Mouse (Mus musculus): ENCODE results near the gene Ankrd36. TPM values are rescaled to one million over a fixed set of nuclear protein-coding genes. Genes with fewer than 3 reads are reported as not detected.
"Not testable (repeated sequence)": the region's sequence is repeated elsewhere in the genome, so short reads cannot be mapped to it uniquely, and the experiment has no call there.

Gene Ankrd36
- polyA plus RNA-seq, 1 experiment from 2014 or later = 0.96 TPM

DNA sequence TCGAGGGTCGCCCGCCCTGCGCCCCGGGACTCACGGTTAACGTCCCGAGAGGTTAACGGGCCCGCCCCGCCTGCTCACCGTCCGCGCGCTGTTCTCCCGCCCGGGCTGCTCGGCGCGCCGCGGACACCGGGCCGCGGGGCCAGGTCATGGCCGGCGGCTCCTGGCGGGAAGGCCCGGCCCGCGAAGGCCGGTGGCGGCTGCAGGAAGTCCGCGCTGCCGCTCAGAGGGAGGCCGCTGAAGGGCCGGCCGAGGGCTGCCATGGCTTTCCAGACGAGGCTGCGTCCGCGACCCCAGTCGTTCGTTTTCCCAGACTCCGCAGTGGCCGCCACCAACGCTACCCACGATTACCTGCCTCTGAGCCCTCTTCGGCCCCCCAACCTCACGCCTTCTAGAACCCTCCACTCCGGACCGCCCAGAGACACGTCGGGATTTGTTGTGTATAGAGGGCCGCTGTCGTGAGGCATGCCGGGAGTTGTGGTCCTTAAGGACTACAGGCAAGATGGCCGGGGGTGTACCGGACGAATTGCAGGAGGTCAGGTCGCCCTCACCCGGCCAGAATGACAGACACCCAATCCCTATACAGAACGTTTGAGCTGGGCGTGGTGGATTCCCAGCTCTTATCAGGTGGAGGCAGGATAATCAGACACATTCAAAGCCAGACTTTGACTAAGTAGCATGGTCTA is 27.5 kb upstream of the Ankrd36 start, which contains the start of gene Ccdc117:
Gene Ccdc117 (minus strand): TSS at position 389 of the 683 bp plus-strand sequence.
- Histone ChIP-seq H3K9ac (ENCODE audit: low read depth, low read length) (peak within 1 kb of the TSS; percentile 92), H3K27me3 (ENCODE audit: control insufficient read depth, insufficient read depth, low read length) (no peaks in the 10 kb centered on the region), H3K4me1 (ENCODE audit: control insufficient read depth, insufficient read depth, low read length) (peaks cover 4% of the 10 kb centered on the region; the same call in 1 of the 2 replicates), H3K27ac (ENCODE audit: low read depth, low read length) (peak within 1 kb of the TSS; percentile 81), H3K4me3 (ENCODE audit: low read depth, low read length) (peak within 1 kb of the TSS; percentile 75), H3K9me3 (replicated peaks; ENCODE audit: control insufficient read depth, low read length) (no peaks in the 10 kb centered on the region), H3K4me2 (peak within 1 kb of the TSS; percentile 86), H3K36me3 (ENCODE audit: control insufficient read depth, insufficient read depth, low read length) (no peaks in the 10 kb centered on the region)
- under 1% methylated on average over 63 of the region's 65 CpGs for WGBS (ENCODE audit: insufficient replicate concordance)
- peak; percentile 98 for ATAC-seq (replicated peaks; ENCODE audit: insufficient number of reproducible peaks, low FRiP score, low TSS enrichment)

GRCm38 (mm10) chr11:5542482-5543185 is 26.9 kb upstream of the Ankrd36 start:
- H3K4me3 ChIP-seq (ENCODE audit: low read depth, low read length) = peak overlapping the region; percentile 75; the same call in 1 of the 2 replicates
- no peak overlapping the region for H3K27ac ChIP-seq (ENCODE audit: low read depth, low read length)
- WGBS (ENCODE audit: insufficient replicate concordance) = 48% methylated on average over 5 of the region's 5 CpGs

DNA sequence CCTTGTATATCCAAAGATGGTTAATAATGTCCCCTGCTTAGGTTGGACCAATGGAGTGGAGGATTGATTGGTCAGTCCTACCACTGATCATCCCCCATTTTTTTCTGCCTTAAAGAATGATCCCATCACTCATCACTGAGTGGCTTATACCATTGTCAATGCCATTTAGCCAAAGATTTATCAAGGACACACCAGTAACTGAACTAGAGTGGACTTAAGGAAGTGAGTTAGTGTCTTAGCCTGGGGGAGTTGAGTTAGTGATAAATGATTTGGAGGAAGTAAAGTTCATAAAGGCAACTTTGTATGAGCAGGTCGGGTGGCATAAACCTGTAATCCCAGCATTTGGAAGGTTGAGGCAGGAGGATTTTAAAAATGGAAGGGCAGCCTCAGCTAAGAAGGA is 26.2 kb upstream of the Ankrd36 start:
- no peaks in the 10 kb centered on the region for H3K9me3 ChIP-seq (replicated peaks; ENCODE audit: control insufficient read depth, low read length)
- H3K27ac ChIP-seq (ENCODE audit: low read depth, low read length) = no peak overlapping the region
- H3K4me2 ChIP-seq = no peak overlapping the region
- no peak overlapping the region for H3K9ac ChIP-seq (ENCODE audit: low read depth, low read length)
- H3K36me3 ChIP-seq (ENCODE audit: control insufficient read depth, insufficient read depth, low read length) = no peaks in the 10 kb centered on the region
- H3K4me1 ChIP-seq (ENCODE audit: control insufficient read depth, insufficient read depth, low read length) = peaks cover 4% of the 10 kb centered on the region; the same call in 1 of the 2 replicates
- no peak for ATAC-seq (replicated peaks; ENCODE audit: insufficient number of reproducible peaks, low FRiP score, low TSS enrichment)
- WGBS (ENCODE audit: insufficient replicate concordance) = 83% methylated on average over 1 of the region's 1 CpGs
- no peaks in the 10 kb centered on the region for H3K27me3 ChIP-seq (ENCODE audit: control insufficient read depth, insufficient read depth, low read length)
- no peak overlapping the region for H3K4me3 ChIP-seq (ENCODE audit: low read depth, low read length)

More at GRCm38 (mm10) chr11:5542482-5543185, 26.9 kb upstream of the Ankrd36 start:
- Histone ChIP-seq H3K9me3 (replicated peaks; ENCODE audit: control insufficient read depth, low read length) (no peaks in the 10 kb centered on the region), H3K27me3 (ENCODE audit: control insufficient read depth, insufficient read depth, low read length) (no peaks in the 10 kb centered on the region), H3K36me3 (ENCODE audit: control insufficient read depth, insufficient read depth, low read length) (no peaks in the 10 kb centered on the region), H3K4me2 (peak overlapping the region; percentile 86), H3K4me1 (ENCODE audit: control insufficient read depth, insufficient read depth, low read length) (peaks cover 4% of the 10 kb centered on the region; the same call in 1 of the 2 replicates), H3K9ac (ENCODE audit: low read depth, low read length) (no peak overlapping the region)
- no peak for ATAC-seq (replicated peaks; ENCODE audit: insufficient number of reproducible peaks, low FRiP score, low TSS enrichment)

- not testable (repeated sequence) for H3K9ac ChIP-seq (ENCODE audit: low read depth, low read length); H3K27me3 ChIP-seq (ENCODE audit: control insufficient read depth, insufficient read depth, low read length); H3K27ac ChIP-seq (ENCODE audit: low read depth, low read length); H3K4me3 ChIP-seq (ENCODE audit: low read depth, low read length); ATAC-seq (replicated peaks; ENCODE audit: insufficient number of reproducible peaks, low FRiP score, low TSS enrichment); H3K36me3 ChIP-seq (ENCODE audit: control insufficient read depth, insufficient read depth, low read length); H3K9me3 ChIP-seq (replicated peaks; ENCODE audit: control insufficient read depth, low read length); H3K4me1 ChIP-seq (ENCODE audit: control insufficient read depth, insufficient read depth, low read length); H3K4me2 ChIP-seq
- WGBS (ENCODE audit: insufficient replicate concordance) = 54% methylated on average over 1 of the region's 1 CpGs
Observed at GRCm38 (mm10) chr11:5544709-5545108, 24.8 kb upstream of the Ankrd36 start.

DNA sequence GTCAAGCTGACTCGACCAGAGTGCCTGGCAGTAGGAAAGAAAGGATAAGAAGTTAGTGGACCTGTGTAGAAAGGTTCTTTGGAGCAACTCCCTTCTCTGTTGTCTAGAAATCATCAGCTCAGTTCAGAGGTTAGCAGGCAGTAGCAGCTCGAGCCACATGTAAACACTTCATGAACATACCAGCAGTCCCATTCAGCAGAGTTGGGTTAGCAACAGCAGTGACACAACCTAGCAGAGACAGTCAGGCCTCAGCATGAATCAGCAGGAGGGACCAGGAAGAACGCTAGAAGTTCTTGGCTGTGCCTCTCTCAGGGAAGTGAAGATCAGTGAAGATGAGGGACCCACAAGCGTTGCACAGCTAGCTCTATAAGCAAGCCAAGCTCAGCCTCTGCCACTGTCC is 24.0 kb upstream of the Ankrd36 start:
- 81% methylated on average over 4 of the region's 4 CpGs for WGBS (ENCODE audit: insufficient replicate concordance)
- Histone ChIP-seq H3K27ac (ENCODE audit: low read depth, low read length) (no peak overlapping the region), H3K4me1 (ENCODE audit: control insufficient read depth, insufficient read depth, low read length) (peaks cover 2% of the 10 kb centered on the region; the same call in 1 of the 2 replicates), H3K4me3 (ENCODE audit: low read depth, low read length) (no peak overlapping the region), H3K9ac (ENCODE audit: low read depth, low read length) (no peak overlapping the region), H3K27me3 (ENCODE audit: control insufficient read depth, insufficient read depth, low read length) (no peaks in the 10 kb centered on the region), H3K4me2 (no peak overlapping the region), H3K36me3 (ENCODE audit: control insufficient read depth, insufficient read depth, low read length) (no peaks in the 10 kb centered on the region), H3K9me3 (replicated peaks; ENCODE audit: control insufficient read depth, low read length) (no peaks in the 10 kb centered on the region)
- ATAC-seq (replicated peaks; ENCODE audit: insufficient number of reproducible peaks, low FRiP score, low TSS enrichment) = no peak

- Histone ChIP-seq H3K9me3 (replicated peaks; ENCODE audit: control insufficient read depth, low read length) (no peaks in the 10 kb centered on the region), H3K4me2 (no peak overlapping the region), H3K36me3 (ENCODE audit: control insufficient read depth, insufficient read depth, low read length) (no peaks in the 10 kb centered on the region), H3K27ac (ENCODE audit: low read depth, low read length) (no peak overlapping the region), H3K9ac (ENCODE audit: low read depth, low read length) (no peak overlapping the region), H3K27me3 (ENCODE audit: control insufficient read depth, insufficient read depth, low read length) (no peaks in the 10 kb centered on the region), H3K4me1 (ENCODE audit: control insufficient read depth, insufficient read depth, low read length) (no peaks in the 10 kb centered on the region), H3K4me3 (ENCODE audit: low read depth, low read length) (no peak overlapping the region)
- no peak for ATAC-seq (replicated peaks; ENCODE audit: insufficient number of reproducible peaks, low FRiP score, low TSS enrichment)
- 74% methylated on average over 3 of the region's 3 CpGs for WGBS (ENCODE audit: insufficient replicate concordance)
Observed at GRCm38 (mm10) chr11:5546693-5547092, 22.8 kb upstream of the Ankrd36 start.

GRCm38 (mm10) chr11:5551430-5551829 is 18.1 kb upstream of the Ankrd36 start:
- no peak overlapping the region for H3K4me3 ChIP-seq (ENCODE audit: low read depth, low read length)
- 84% methylated on average over 5 of the region's 5 CpGs for WGBS (ENCODE audit: insufficient replicate concordance)
- H3K27ac ChIP-seq (ENCODE audit: low read depth, low read length) = no peak overlapping the region
- H3K27me3 ChIP-seq (ENCODE audit: control insufficient read depth, insufficient read depth, low read length) = no peaks in the 10 kb centered on the region
- no peaks in the 10 kb centered on the region for H3K9me3 ChIP-seq (replicated peaks; ENCODE audit: control insufficient read depth, low read length)
- H3K4me2 ChIP-seq = no peak overlapping the region
- no peaks in the 10 kb centered on the region for H3K36me3 ChIP-seq (ENCODE audit: control insufficient read depth, insufficient read depth, low read length)
- H3K9ac ChIP-seq (ENCODE audit: low read depth, low read length) = no peak overlapping the region
- ATAC-seq (replicated peaks; ENCODE audit: insufficient number of reproducible peaks, low FRiP score, low TSS enrichment) = no peak
- H3K4me1 ChIP-seq (ENCODE audit: control insufficient read depth, insufficient read depth, low read length) = no peaks in the 10 kb centered on the region

- H3K4me3 ChIP-seq (ENCODE audit: low read depth, low read length) = no peak overlapping the region
- ATAC-seq (replicated peaks; ENCODE audit: insufficient number of reproducible peaks, low FRiP score, low TSS enrichment) = no peak
- 57% methylated on average over 1 of the region's 1 CpGs for WGBS (ENCODE audit: insufficient replicate concordance)
Observed at GRCm38 (mm10) chr11:5551931-5552330, 17.6 kb upstream of the Ankrd36 start.

More at GRCm38 (mm10) chr11:5551931-5552330, 17.6 kb upstream of the Ankrd36 start:
- Histone ChIP-seq H3K27ac (ENCODE audit: low read depth, low read length) (no peak overlapping the region), H3K4me2 (no peak overlapping the region), H3K36me3 (ENCODE audit: control insufficient read depth, insufficient read depth, low read length) (no peaks in the 10 kb centered on the region), H3K27me3 (ENCODE audit: control insufficient read depth, insufficient read depth, low read length) (no peaks in the 10 kb centered on the region), H3K9me3 (replicated peaks; ENCODE audit: control insufficient read depth, low read length) (no peaks in the 10 kb centered on the region), H3K4me1 (ENCODE audit: control insufficient read depth, insufficient read depth, low read length) (no peaks in the 10 kb centered on the region), H3K9ac (ENCODE audit: low read depth, low read length) (no peak overlapping the region)

All from heart, embryonic 11.5 days (tissue).